8 mouse cellular contexts compared by ENCODE assay signal in genomic region chr1:134344005-134344950, GRCm38 (mm10). TPM values are rescaled to one million over a fixed set of nuclear protein-coding genes. Genes with fewer than 3 reads are reported as not detected.
DNase-seq lines count a peak whose midpoint lies in the region; ATAC-seq and TF ChIP-seq lines count a peak whose summit lies in the region.

No protein-coding gene starts in this region.

- peaks cover 14% of the 10 kb centered on the region for H3K36me3 ChIP-seq in hindbrain, postnatal 0 days (ENCODE audit: insufficient read depth, low read length)

- peak; percentile 95 for ATAC-seq in hindbrain, postnatal 0 days

- no peaks in the 10 kb centered on the region for H3K27me3 ChIP-seq in hindbrain, postnatal 0 days (ENCODE audit: insufficient read depth, low read length)

- peak overlapping the region; percentile 68 for H3K4me2 ChIP-seq in hindbrain, postnatal 0 days (ENCODE audit: low read depth, low read length)

- no peaks in the 10 kb centered on the region for H3K9me3 ChIP-seq in hindbrain, postnatal 0 days (ENCODE audit: low read length)

- peaks cover 5% of the 10 kb centered on the region for H3K4me1 ChIP-seq in hindbrain, postnatal 0 days (ENCODE audit: insufficient read depth, low read length)

- H3K9ac ChIP-seq in hindbrain, postnatal 0 days (replicated peaks; ENCODE audit: low read length): peak overlapping the region; percentile 75

- H3K27ac ChIP-seq in hindbrain, postnatal 0 days: peak overlapping the region; percentile 87

- TF ChIP-seq CTCF in hindbrain, postnatal 0 days (IDR thresholded peaks at IDR 0.05; ENCODE audit: low read depth): no peak

- peak; percentile 91 for DNase-seq in Muller cell, postnatal 12 days (ENCODE audit: inconsistent ontology term)
- DNase-seq in cerebellum, postnatal 14 days: peak; percentile 97 to 98
- peak; percentile 78 to 81 for DNase-seq in frontal cortex, postnatal 14 days (ENCODE audit: low spot score in 2 of 2)
- peak; percentile 96 for DNase-seq in hindbrain, postnatal 0 days (ENCODE audit: low spot score)
- DNase-seq in left cerebral cortex, adult 11 months (ENCODE audit: low spot score): peak; percentile 79
- peak; percentile 69 for DNase-seq in lung, postnatal 25 days (ENCODE audit: low spot score)
- DNase-seq in retina, adult 2 months (ENCODE audit: low read depth, low spot score): peak; percentile 49
- peak; percentile 77 for DNase-seq in thymus, postnatal 14 days

- H3K4me3 ChIP-seq in hindbrain, postnatal 0 days (ENCODE audit: low read length): peak overlapping the region; percentile 66

- 1% methylated on average over 54 of the region's 54 CpGs for WGBS in hindbrain, postnatal 0 days

RNA-seq across cellular contexts. Expression of gene Ppfia4, which starts 11.6 kb away (rescaled TPM):
- 42.7 and 46.5 TPM in 2 replicates for total RNA-seq in hindbrain, postnatal 0 days (2014; rRNA removed)
- polyA plus RNA-seq in hindbrain, postnatal 0 days (2015; fragmentation: Nextera tagmentation; extraction: Ambion mirVana): 30.6 and 31.6 TPM in 2 replicates

RNA-seq across cellular contexts. Expression of gene Tmem183a, which starts 17.5 kb away (rescaled TPM):
- total RNA-seq in hindbrain, postnatal 0 days (2014; rRNA removed): 189 and 200 TPM in 2 replicates
- polyA plus RNA-seq in hindbrain, postnatal 0 days (2015; fragmentation: Nextera tagmentation; extraction: Ambion mirVana): 100 and 106 TPM in 2 replicates

RNA-seq across cellular contexts. Expression of gene 4933406M09Rik, which starts 41.5 kb away (rescaled TPM):
- total RNA-seq in hindbrain, postnatal 0 days (2014; rRNA removed): not detected in 2 replicates
- polyA plus RNA-seq in hindbrain, postnatal 0 days (2015; fragmentation: Nextera tagmentation; extraction: Ambion mirVana): not detected in 2 replicates

RNA-seq across cellular contexts. Expression of gene Myog, which starts 54.5 kb away (rescaled TPM):
- 0.16 TPM in 1 of 2 replicates, not detected in the other for total RNA-seq in hindbrain, postnatal 0 days (2014; rRNA removed)
- not detected in 2 replicates for polyA plus RNA-seq in hindbrain, postnatal 0 days (2015; fragmentation: Nextera tagmentation; extraction: Ambion mirVana)

Comparison
In these comparisons a context has a peak if more than half of its experiments do, and no peak if none do; other contexts are left out.
1. Peak in every context shown above with its lines: DNase-seq, ATAC-seq, H3K4me3 ChIP-seq and H3K27ac ChIP-seq.